Mouse (Mus musculus) stomach, embryonic 16.5 days (tissue): ENCODE measurements around the gene Rnf130. TPM values are rescaled to one million over a fixed set of nuclear protein-coding genes. Genes with fewer than 3 reads are reported as not detected.

Source experiments
- ATAC-seq: fragments of 200-750 bp; cut with Nextera tagmentation; 2 replicates; pipeline ENCODE4 v1.8.0; 2017; ENCODE audit warnings: moderate number of reproducible peaks, moderate TSS enrichment; ENCODE audit not compliant: insufficient read depth, low FRiP score
- H3K27ac ChIP-seq: fragments of 300-500 bp; sonication (generic); 2 replicates; pipeline ENCODE4 v1.5.1; 2014; ENCODE audit warnings: low read length
- H3K27me3 ChIP-seq: fragments of 300-500 bp; sonication (generic); 2 replicates; pipeline ENCODE4 v1.6.1; 2014; ENCODE audit warnings: low read length, control low read depth, mixed read lengths; ENCODE audit not compliant: control insufficient read depth, insufficient read depth
- H3K36me3 ChIP-seq: fragments of 300-500 bp; sonication (generic); 2 replicates; pipeline ENCODE4 v1.6.1; 2014; ENCODE audit warnings: low read length; ENCODE audit not compliant: control insufficient read depth, insufficient read depth
- H3K4me1 ChIP-seq: fragments of 300-500 bp; sonication (generic); 2 replicates; pipeline ENCODE4 v1.6.1; 2014; ENCODE audit warnings: low read length, control low read depth, mixed read lengths; ENCODE audit not compliant: control insufficient read depth, insufficient read depth
- H3K4me2 ChIP-seq: fragments of 300-500 bp; sonication (generic); 2 replicates; pipeline ENCODE4 v1.6.1; 2014; ENCODE audit warnings: low read depth, low read length, mixed read lengths
- H3K4me3 ChIP-seq: fragments of 300-500 bp; sonication (generic); replicated peaks from 2 replicates; pipeline ENCODE4 v1.5.1; 2014; ENCODE audit warnings: mild to moderate bottlenecking, low read length
- H3K9ac ChIP-seq: fragments of 300-500 bp; sonication (generic); 2 replicates; pipeline ENCODE4 v1.6.1; 2014; ENCODE audit warnings: low read length
- H3K9me3 ChIP-seq: fragments of 300-500 bp; sonication (generic); replicated peaks from 2 replicates; pipeline ENCODE4 v1.6.1; 2016; ENCODE audit warnings: low read length, control low read depth; ENCODE audit not compliant: control insufficient read depth
- WGBS: fragments of 180-500 bp; shearing (Covaris S2); extraction: QIAGEN DNeasy Blood & Tissue Kit; methylation state at CpG from one replicate; pipeline ENCODE4 v1.1.7; 2014; 5-methylcytosine and 5-hydroxymethylcytosine counted together
- polyA plus RNA-seq: library from polyadenylated mRNA; unstranded; fragments of >200 nt; fragmentation: Nextera tagmentation; extraction: Ambion mirVana; gene quantifications from 2 replicates; pipeline ENCODE4 v1.2.1, GENCODE M21; 2015

Rnf130 gene
- polyA plus RNA-seq, 1 experiment from 2014 or later, result 21.3 TPM

- Histone ChIP-seq H3K9ac (no peak overlapping the region), H3K9me3 (no peaks in the 10 kb centered on the region), H3K4me1 (no peaks in the 10 kb centered on the region), H3K27me3 (no peaks in the 10 kb centered on the region), H3K36me3 (no peaks in the 10 kb centered on the region), H3K4me2 (no peak overlapping the region), H3K27ac (no peak overlapping the region), H3K4me3 (no peak overlapping the region)
- WGBS, result 66% methylated on average over 2 of the region's 2 CpGs
- no peak for ATAC-seq
These were observed 32.6 kb downstream of the Rnf130 start for GRCm38 (mm10) chr11:50057713-50058112.

DNA sequence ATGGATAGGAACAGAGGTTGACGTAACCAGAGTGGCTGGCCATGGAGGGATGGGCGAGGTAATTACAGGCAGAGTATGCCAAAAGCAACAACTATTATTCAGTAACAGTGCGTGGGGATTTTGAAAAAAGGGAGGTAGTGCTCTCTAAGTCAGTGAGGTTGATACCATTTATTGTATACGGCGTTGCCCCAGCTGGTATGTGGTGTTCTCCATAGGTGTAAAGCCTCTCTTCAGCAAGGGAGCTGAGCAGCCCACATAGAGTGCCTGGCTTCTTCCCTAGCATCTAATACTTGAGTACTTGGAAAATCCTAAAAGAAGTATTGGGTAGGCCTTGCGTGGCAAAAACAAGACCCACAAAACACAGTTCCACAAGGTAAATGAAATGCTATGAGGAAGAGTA is 33.1 kb downstream of the Rnf130 start:
- Histone ChIP-seq H3K9me3 (no peaks in the 10 kb centered on the region), H3K9ac (no peak overlapping the region), H3K27ac (no peak overlapping the region), H3K27me3 (no peaks in the 10 kb centered on the region), H3K4me1 (no peaks in the 10 kb centered on the region), H3K36me3 (no peaks in the 10 kb centered on the region), H3K4me3 (no peak overlapping the region), H3K4me2 (no peak overlapping the region)
- 91% methylated on average over 6 of the region's 6 CpGs for WGBS
- ATAC-seq, result no peak

DNA sequence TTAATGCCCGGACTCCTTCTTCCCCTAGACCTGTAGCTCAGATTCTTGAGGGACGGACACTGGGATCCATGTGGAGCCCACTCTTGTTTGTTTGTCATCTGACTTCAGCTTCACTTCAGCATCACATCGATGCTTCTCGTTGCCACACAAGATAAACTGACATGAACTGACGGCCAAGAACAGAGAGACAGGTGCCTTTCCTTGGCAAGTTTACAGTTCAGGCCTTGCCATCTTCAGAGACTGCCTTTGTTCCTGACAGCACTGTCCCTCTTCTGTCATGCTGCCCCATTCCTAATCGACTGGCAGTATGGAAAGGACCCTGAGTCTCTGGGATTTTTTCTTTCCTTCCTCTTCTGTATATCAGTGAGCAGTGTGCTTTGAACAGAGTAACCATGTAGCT is 33.9 kb downstream of the Rnf130 start:
- Histone ChIP-seq H3K4me2 (no peak overlapping the region), H3K4me3 (no peak overlapping the region), H3K9me3 (no peaks in the 10 kb centered on the region), H3K4me1 (no peaks in the 10 kb centered on the region), H3K36me3 (0 out of 2 replicates have a peak, but pooled peaks cover 2% of the 10 kb centered on the region), H3K9ac (no peak overlapping the region), H3K27ac (no peak overlapping the region), H3K27me3 (no peaks in the 10 kb centered on the region)
- ATAC-seq, result no peak
- 88% methylated on average over 6 of the region's 6 CpGs for WGBS

DNA sequence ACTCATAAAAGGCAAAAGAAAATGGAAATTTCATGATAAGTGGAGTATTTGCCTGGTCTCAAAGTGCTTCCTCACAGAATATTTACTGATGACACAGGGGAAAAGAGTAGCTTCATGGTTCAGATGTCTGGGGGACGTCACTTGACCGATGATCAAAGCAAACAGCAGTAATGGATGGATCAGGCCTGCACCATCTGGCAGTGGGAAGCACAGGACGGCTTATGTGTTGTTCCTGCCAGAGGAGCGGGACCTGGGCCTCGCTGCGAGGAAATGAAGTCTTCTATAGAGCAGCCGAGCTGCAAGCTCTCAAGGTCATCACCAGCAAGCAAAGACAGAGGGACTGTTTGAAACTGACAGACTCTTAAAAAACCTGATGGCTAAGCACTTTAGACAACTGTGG is 37.0 kb downstream of the Rnf130 start:
- no peaks in the 10 kb centered on the region for H3K9me3 ChIP-seq
- H3K9ac ChIP-seq, result no peak overlapping the region
- H3K4me1 ChIP-seq, result no peaks in the 10 kb centered on the region
- 0 out of 2 replicates have a peak, but pooled peaks cover 3% of the 10 kb centered on the region for H3K36me3 ChIP-seq
- no peaks in the 10 kb centered on the region for H3K27me3 ChIP-seq
- 46% methylated on average over 7 of the region's 7 CpGs for WGBS
- H3K27ac ChIP-seq, result no peak overlapping the region
- H3K4me2 ChIP-seq, result no peak overlapping the region
- H3K4me3 ChIP-seq, result no peak overlapping the region
- no peak for ATAC-seq

DNA sequence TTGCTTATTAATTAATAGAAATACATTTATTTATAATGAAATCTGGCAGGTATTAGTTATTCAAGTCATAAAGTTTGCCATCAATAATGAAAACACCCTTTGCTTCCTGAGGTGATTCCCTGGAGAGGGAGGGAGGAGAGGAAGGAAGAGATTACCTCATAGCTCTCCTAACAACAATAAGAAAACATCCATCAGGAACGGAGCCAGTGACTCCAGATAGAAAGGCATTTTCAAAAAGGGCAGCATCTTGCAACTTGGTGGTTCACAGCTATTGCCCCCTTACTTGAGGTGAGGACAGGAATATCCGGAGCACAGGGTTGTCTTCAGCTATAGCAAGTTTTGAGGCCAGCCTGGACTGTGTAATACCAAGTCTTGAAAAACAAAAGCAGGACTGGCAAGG is 40.9 kb downstream of the Rnf130 start:
- no peaks in the 10 kb centered on the region for H3K4me1 ChIP-seq
- ATAC-seq, result no peak

DNA sequence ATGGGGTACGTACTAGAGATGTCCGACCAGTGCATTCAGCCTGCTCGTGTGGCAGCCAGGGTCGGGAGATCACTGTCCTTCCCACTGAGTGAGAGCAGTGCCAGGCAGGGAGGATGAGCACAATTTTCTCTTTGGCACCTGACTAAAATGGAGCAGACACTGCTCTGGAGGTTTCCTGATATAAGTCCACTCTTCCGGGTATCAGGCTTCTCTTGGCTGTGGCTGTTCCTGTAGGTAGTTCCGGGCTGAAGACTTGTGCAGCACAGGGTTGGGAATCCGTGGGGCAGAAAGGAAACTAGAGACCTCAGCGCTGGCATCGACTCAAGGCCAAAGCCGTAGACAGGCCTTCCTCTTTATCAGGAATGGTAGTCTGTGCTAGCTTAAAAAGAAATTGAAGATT is 48.7 kb downstream of the Rnf130 start:
- Histone ChIP-seq H3K9me3 (no peaks in the 10 kb centered on the region), H3K27me3 (no peaks in the 10 kb centered on the region), H3K4me1 (no peaks in the 10 kb centered on the region), H3K4me3 (no peak overlapping the region), H3K27ac (no peak overlapping the region), H3K4me2 (no peak overlapping the region), H3K36me3 (no peaks in the 10 kb centered on the region), H3K9ac (no peak overlapping the region)
- ATAC-seq, result no peak
- WGBS, result 89% methylated on average over 10 of the region's 10 CpGs

More for the DNA sequence above, 40.9 kb downstream of the Rnf130 start:
- H3K27ac ChIP-seq, result no peak overlapping the region
- 83% methylated on average over 2 of the region's 2 CpGs for WGBS
- H3K4me3 ChIP-seq, result no peak overlapping the region
- H3K36me3 ChIP-seq, result 0 out of 2 replicates have a peak, but pooled peaks cover 3% of the 10 kb centered on the region
- no peaks in the 10 kb centered on the region for H3K27me3 ChIP-seq
- H3K4me2 ChIP-seq, result no peak overlapping the region
- H3K9me3 ChIP-seq, result no peaks in the 10 kb centered on the region
- H3K9ac ChIP-seq, result no peak overlapping the region

DNA sequence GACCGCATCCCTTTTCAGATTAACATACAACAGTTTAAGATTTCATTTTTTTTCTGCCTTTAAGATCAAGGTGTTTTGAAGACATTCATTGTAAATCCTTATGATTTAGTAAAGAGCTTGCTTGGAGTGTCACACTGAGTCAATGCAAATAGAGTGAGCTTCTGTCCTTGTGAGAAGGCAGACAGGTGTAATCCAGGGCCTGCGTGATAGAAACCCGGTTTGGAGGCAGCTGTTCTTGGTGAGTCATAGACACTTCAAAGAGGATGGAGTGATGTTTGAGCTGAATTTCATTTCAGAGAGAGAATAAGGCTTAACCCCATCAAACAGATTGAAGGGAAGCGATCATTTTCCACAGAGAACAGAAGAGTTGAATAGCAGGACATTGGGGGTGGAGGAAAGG is 51.6 kb downstream of the Rnf130 start:
- 74% methylated on average over 4 of the region's 4 CpGs for WGBS
- Histone ChIP-seq H3K9ac (no peak overlapping the region), H3K27me3 (no peaks in the 10 kb centered on the region), H3K9me3 (no peaks in the 10 kb centered on the region), H3K27ac (no peak overlapping the region), H3K4me1 (no peaks in the 10 kb centered on the region), H3K4me2 (no peak overlapping the region), H3K36me3 (no peaks in the 10 kb centered on the region), H3K4me3 (no peak overlapping the region)
- ATAC-seq, result no peak

DNA sequence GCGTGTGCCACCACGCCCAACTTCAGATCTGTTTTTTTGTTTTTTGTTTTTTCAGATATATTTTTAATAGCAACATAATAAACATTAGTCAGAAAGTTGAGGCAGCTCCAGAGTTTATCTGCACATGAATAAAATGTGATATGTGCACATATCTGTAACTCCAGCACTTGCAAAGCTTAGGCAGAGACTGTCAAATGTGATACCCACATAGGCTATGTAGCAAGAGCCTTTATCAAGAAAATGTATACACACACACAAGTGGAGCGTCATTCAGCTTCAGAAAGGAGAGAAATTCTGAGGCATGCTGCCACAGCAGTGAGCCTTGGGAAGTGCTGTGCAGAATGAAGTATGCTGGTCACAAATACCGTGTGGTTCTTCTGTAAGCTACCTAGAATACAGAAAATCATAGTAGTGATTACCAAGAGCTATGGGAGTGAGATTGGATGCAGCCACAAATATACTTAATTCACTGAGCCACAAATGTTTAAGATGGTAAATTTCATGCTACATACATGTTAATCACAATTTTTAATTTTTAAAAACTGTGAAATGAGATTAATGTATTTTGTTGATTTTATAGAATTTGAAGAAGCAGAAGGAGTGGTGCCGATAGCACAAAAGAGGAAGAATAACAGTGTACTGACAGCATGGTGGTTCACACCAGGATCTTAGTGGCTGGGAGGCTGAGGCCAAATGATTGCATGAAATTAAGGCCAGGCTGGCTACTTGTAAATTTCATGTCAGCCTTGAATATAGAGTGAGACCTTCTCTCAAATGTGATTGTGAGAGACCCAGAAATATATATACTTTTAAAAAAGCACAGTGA is 56.4 kb downstream of the Rnf130 start:
- Histone ChIP-seq H3K4me2 (no peak overlapping the region), H3K36me3 (0 out of 2 replicates have a peak, but pooled peaks cover 3% of the 10 kb centered on the region), H3K4me1 (no peaks in the 10 kb centered on the region), H3K9ac (no peak overlapping the region), H3K27ac (no peak overlapping the region), H3K4me3 (no peak overlapping the region), H3K27me3 (no peaks in the 10 kb centered on the region), H3K9me3 (no peaks in the 10 kb centered on the region)
- 85% methylated on average over 5 of the region's 5 CpGs for WGBS
- no peak for ATAC-seq

DNA sequence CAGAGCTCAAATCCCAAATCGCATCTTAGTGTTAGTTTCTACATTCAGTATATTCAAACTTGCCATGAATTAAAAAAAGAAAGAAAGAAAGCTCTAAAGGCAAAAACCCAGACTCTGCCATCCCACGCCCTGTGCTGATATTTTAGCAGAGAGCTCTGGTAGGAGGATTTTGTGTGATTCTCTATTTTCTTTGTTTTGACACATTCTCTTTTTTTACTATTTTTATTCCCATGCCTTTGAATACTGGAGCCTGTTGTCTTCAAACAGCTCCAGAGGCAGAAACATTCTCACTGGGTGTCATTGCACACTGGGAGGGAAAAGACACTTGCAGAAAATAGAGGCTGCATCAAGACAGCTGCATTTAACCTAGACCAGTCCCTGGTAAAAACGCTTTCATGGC is 61.1 kb downstream of the Rnf130 start:
- 86% methylated on average over 3 of the region's 3 CpGs for WGBS
- H3K4me1 ChIP-seq, result no peaks in the 10 kb centered on the region
- H3K27ac ChIP-seq, result no peak overlapping the region
- H3K4me3 ChIP-seq, result no peak overlapping the region
- H3K9me3 ChIP-seq, result no peaks in the 10 kb centered on the region
- no peaks in the 10 kb centered on the region for H3K27me3 ChIP-seq
- no peak for ATAC-seq
- no peak overlapping the region for H3K4me2 ChIP-seq
- H3K36me3 ChIP-seq, result 0 out of 2 replicates have a peak, but pooled peaks cover 3% of the 10 kb centered on the region
- H3K9ac ChIP-seq, result no peak overlapping the region
